Mouse (Mus musculus) neutrophil, adult 5-6 weeks (primary cell): ENCODE results near the gene Ces3a. TPM values are rescaled to one million over a fixed set of nuclear protein-coding genes. Genes with fewer than 3 reads are reported as not detected.
"Not testable (repeated sequence)": the region's sequence is repeated elsewhere in the genome, so short reads cannot be mapped to it uniquely, and the experiment has no call there.

ENCODE experiments used
- ATAC-seq: fragments of 151-379, 151-347 bp; 2 replicates; pipeline ENCODE4 v1.8.0; 2017; ENCODE audit warnings: mild to moderate bottlenecking, moderate TSS enrichment; ENCODE audit not compliant: insufficient number of reproducible peaks, poor library complexity, low FRiP score, severe bottlenecking; ENCODE audit errors: extremely low read depth
- total RNA-seq: library from RNA; stranded (forward); fragments of 200-1000 nt; gene quantifications from 2 replicates; pipeline ENCODE4 v1.2.3, GENCODE M21; 2017

Ces3a gene
- total RNA-seq, 1 experiment from 2014 or later = not detected

GRCm38 (mm10) chr8:105088166-105088565 is 39.8 kb downstream of the Ces3a start:
- not testable (repeated sequence) for ATAC-seq

- ATAC-seq = no peak
These were observed 40.2 kb downstream of the Ces3a start for GRCm38 (mm10) chr8:105088581-105088980.

GRCm38 (mm10) chr8:105093992-105094391 is 45.6 kb downstream of the Ces3a start:
- ATAC-seq = no peak

- ATAC-seq = not testable (repeated sequence)
These were observed 53.8 kb downstream of the Ces3a start for GRCm38 (mm10) chr8:105102101-105102785.

GRCm38 (mm10) chr8:105103701-105104100 is 55.3 kb downstream of the Ces3a start:
- ATAC-seq = not testable (repeated sequence)

- ATAC-seq = no peak
These were observed 55.8 kb downstream of the Ces3a start for GRCm38 (mm10) chr8:105104220-105104619.

Other genes starting within 250 kb of the Ces3a start
- gene Ces2b, start 217.0 kb upstream of the Ces3a start, total RNA-seq = not detected in 2 replicates
- gene Ces2c, start 201.5 kb upstream of the Ces3a start, total RNA-seq = not detected in 2 replicates
- gene Ces2e, start 122.3 kb upstream of the Ces3a start, total RNA-seq = not detected in 2 replicates
- 0.86 and 1.5 TPM in 2 replicates for gene Ces2f, start 101.2 kb upstream of the Ces3a start, total RNA-seq
- gene Ces2g, start 86.9 kb upstream of the Ces3a start, total RNA-seq = not detected in 2 replicates
- gene Ces2h, start 47.7 kb upstream of the Ces3a start, total RNA-seq = not detected in 2 replicates
- gene Ces3b, start 35.2 kb downstream of the Ces3a start, total RNA-seq = not detected in 2 replicates
- not detected in 2 replicates for gene Ces4a, start 83.2 kb downstream of the Ces3a start, total RNA-seq
- 130 and 135 TPM in 2 replicates for gene Cbfb, start 122.1 kb downstream of the Ces3a start, total RNA-seq
- gene D230025D16Rik, start 176.5 kb downstream of the Ces3a start, total RNA-seq = 28.0 and 29.0 TPM in 2 replicates
- 0.35 and 0.74 TPM in 2 replicates for gene B3gnt9, start 206.6 kb downstream of the Ces3a start, total RNA-seq
- 15.7 and 19.2 TPM in 2 replicates for gene Tradd, start 216.0 kb downstream of the Ces3a start, total RNA-seq
- gene Fbxl8, start 216.0 kb downstream of the Ces3a start, total RNA-seq = 4.0 and 4.5 TPM in 2 replicates
- gene Hsf4, start 221.2 kb downstream of the Ces3a start, total RNA-seq = not detected in 2 replicates
- not detected in 2 replicates for gene Nol3, start 227.5 kb downstream of the Ces3a start, total RNA-seq
- 1.2 and 2.7 TPM in 2 replicates for gene 4931428F04Rik, start 241.3 kb downstream of the Ces3a start, total RNA-seq
- 0.49 and 1.3 TPM in 2 replicates for gene Exoc3l, start 247.5 kb downstream of the Ces3a start, total RNA-seq
- 42.5 and 47.1 TPM in 2 replicates for gene E2f4, start 249.1 kb downstream of the Ces3a start, total RNA-seq